9 mouse cellular contexts compared by ENCODE assay signal in the genomic region with DNA sequence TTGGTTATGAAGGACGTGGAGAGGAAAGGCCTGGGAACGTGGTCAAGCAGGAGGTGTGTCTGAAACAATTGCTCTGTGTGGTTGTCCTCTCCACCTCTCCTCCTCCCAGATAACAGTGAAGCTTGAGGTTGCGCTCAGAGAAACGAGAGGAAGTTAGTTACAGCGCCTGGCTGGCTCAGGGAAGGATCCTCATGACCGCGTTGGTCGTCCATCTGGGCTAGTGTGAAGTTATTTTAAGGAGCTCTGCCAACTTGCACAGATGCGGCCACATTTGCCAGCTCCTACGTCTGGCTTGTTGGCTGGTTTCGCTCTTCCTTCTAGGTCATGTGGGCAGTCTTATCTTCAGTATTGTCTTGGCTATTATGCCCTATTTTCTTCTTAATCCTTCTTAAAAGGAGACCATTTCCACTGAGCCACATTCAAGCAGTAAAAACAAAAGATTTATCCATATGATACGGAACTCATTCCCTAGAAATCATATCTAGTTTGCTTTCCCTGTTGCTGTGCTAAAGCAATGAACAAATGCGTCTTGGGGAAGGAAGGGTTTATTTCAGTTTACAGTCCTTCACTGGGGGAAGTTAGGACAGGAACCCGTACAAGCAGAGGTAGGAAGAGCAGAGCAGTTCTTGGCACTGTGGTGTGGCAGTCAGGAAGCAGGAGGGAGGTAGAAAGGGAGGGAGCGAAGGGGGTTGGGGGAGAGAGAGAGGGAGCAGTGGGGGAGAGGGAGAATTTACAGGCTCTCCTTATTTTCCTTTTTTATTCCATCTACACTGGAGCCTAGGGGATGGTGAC. TPM values are rescaled to one million over a fixed set of nuclear protein-coding genes. Genes with fewer than 3 reads are reported as not detected.
DNase-seq lines count a peak whose midpoint lies in the region; ATAC-seq and TF ChIP-seq lines count a peak whose summit lies in the region.
"Had no signal": no experiment of that assay in that cellular context is flagged by ENCODE, and none has a peak within 500 bp of the region (broad histone marks: within the 10 kb centered on the region; RNA-seq: fewer than 3 reads in every experiment).

No protein-coding gene starts in this region.

- H3K36me3 ChIP-seq in megakaryocyte, embryonic 14.5 days (replicated peaks; ENCODE audit: low read length), result no peaks in the 10 kb centered on the region
- no peaks in the 10 kb centered on the region for H3K36me3 ChIP-seq in midbrain, embryonic 15.5 days (replicated peaks)
- H3K36me3 ChIP-seq: hindbrain, embryonic 15.5 days had no signal

- WGBS in midbrain, embryonic 15.5 days, result 86% methylated on average over 15 of the region's 15 CpGs
- 54% methylated on average over 15 of the region's 15 CpGs for WGBS in lung, adult 2 months

- H3K4me2 ChIP-seq in midbrain, embryonic 15.5 days, result no peak overlapping the region
- H3K4me2 ChIP-seq: hindbrain, embryonic 15.5 days had no signal

- H3K4me1 ChIP-seq in megakaryocyte, embryonic 14.5 days, result peaks cover 52% of the 10 kb centered on the region
- H3K4me1 ChIP-seq in midbrain, embryonic 15.5 days, result 0 out of 2 replicates have a peak, but pooled peaks cover 4% of the 10 kb centered on the region
- H3K4me1 ChIP-seq in lung, adult 2 months (ENCODE audit: control insufficient read depth, insufficient read depth, low read length), result no peaks in the 10 kb centered on the region

- peak overlapping the region; percentile 83 for H3K4me3 ChIP-seq in megakaryocyte, embryonic 14.5 days (replicated peaks)
- no peak overlapping the region for H3K4me3 ChIP-seq in midbrain, embryonic 15.5 days
- no peak overlapping the region for H3K4me3 ChIP-seq in lung, adult 2 months (replicated peaks; ENCODE audit: extremely low read depth, low read depth, low read length)
- H3K4me3 ChIP-seq: hindbrain, embryonic 15.5 days had no signal

- 0 out of 2 replicates have a peak, but pooled peaks cover 5% of the 10 kb centered on the region for H3K9me3 ChIP-seq in megakaryocyte, embryonic 14.5 days
- no peaks in the 10 kb centered on the region for H3K9me3 ChIP-seq in midbrain, embryonic 15.5 days
- H3K9me3 ChIP-seq: hindbrain, embryonic 15.5 days had no signal

- no peak overlapping the region for H3K27ac ChIP-seq in midbrain, embryonic 15.5 days
- H3K27ac ChIP-seq: hindbrain, embryonic 15.5 days had no signal

- TF ChIP-seq CTCF in lung, adult 2 months (IDR thresholded peaks at IDR 0.05; ENCODE audit: insufficient read depth, low read length), result no peak

- peak; percentile 3 for DNase-seq in kidney, postnatal 14 days
- DNase-seq in right cerebral cortex, adult 2 months (ENCODE audit: low spot score in 2 of 2), result peak; percentile 77 to 80
- DNase-seq in lung, adult 2 months, result no peak
- no peak for DNase-seq in urinary bladder, postnatal 25 days (ENCODE audit: low spot score)

- no peak for TF ChIP-seq POLR2A in lung, adult 2 months (IDR thresholded peaks at IDR 0.05; ENCODE audit: borderline replicate concordance, extremely low read depth, low read depth, low read length)

- no peak overlapping the region for H3K9ac ChIP-seq in midbrain, embryonic 15.5 days
- H3K9ac ChIP-seq: hindbrain, embryonic 15.5 days had no signal

- no peaks in the 10 kb centered on the region for H3K27me3 ChIP-seq in megakaryocyte, embryonic 14.5 days (replicated peaks)
- no peaks in the 10 kb centered on the region for H3K27me3 ChIP-seq in midbrain, embryonic 15.5 days (replicated peaks)
- H3K27me3 ChIP-seq: hindbrain, embryonic 15.5 days had no signal

- ATAC-seq in megakaryocyte, adult 5-6 weeks (ENCODE audit: poor library complexity, severe bottlenecking), result no peak
- ATAC-seq in frontal cortex, adult (ENCODE audit: low TSS enrichment), result peak; percentile 93
- no peak for ATAC-seq in midbrain, embryonic 15.5 days (replicated peaks)

RNA-seq across cellular contexts. Expression of gene Pik3r4, which starts 30.6 kb away (rescaled TPM):
- 1.5 and 2.3 TPM in 2 replicates for polyA plus RNA-seq in megakaryocyte, embryonic 14.5 days (2012; ENCODE audit: insufficient read depth, low replicate concordance)
- total RNA-seq in megakaryocyte, adult 5-6 weeks (2015), result 21.7 and 22.1 TPM in 2 replicates
- 13.4 and 21.7 TPM in 2 replicates for total RNA-seq in megakaryocyte, adult 5-6 weeks (2017)
- 18.5 and 18.8 TPM in 2 replicates for polyA plus RNA-seq in midbrain, embryonic 15.5 days (2015; fragmentation: Nextera tagmentation; extraction: Ambion mirVana)
- 17.1 and 18.8 TPM in 2 replicates for polyA plus RNA-seq in lung, adult 2 months (2012; rRNA removed)

Comparison
In these comparisons a context has a peak if more than half of its experiments do, and no peak if none do; other contexts are left out.
1. DNase-seq: peak in kidney, postnatal 14 days (single experiment) and right cerebral cortex, adult 2 months (2 of 2); none in lung, adult 2 months (single experiment) and urinary bladder, postnatal 25 days (single experiment).